Mouse (Mus musculus) neural tube, embryonic 13.5 days (tissue): Measurements from ENCODE around the gene Pdik1l. TPM values are rescaled to one million over a fixed set of nuclear protein-coding genes. Genes with fewer than 3 reads are reported as not detected.
"Not testable (repeated sequence)": the region's sequence is repeated elsewhere in the genome, so short reads cannot be mapped to it uniquely, and the experiment has no call there.

Source experiments
- ATAC-seq: fragments of 200-750 bp; cut with Nextera tagmentation; 2 replicates; pipeline ENCODE4 v1.8.0; 2017; ENCODE audit warnings: low read depth, mild to moderate bottlenecking, moderate TSS enrichment, moderate library complexity
- H3K27ac ChIP-seq: fragments of 300-500 bp; sonication (generic); replicated peaks from 2 replicates; pipeline ENCODE4 v1.5.1; 2015; ENCODE audit warnings: moderate library complexity, mild to moderate bottlenecking, inconsistent platforms
- H3K27me3 ChIP-seq: fragments of 300-500 bp; sonication (generic); 2 replicates; pipeline ENCODE4 v1.6.1; 2015; ENCODE audit warnings: mild to moderate bottlenecking, inconsistent platforms
- H3K36me3 ChIP-seq: fragments of 300-500 bp; sonication (generic); 2 replicates; pipeline ENCODE4 v1.6.1; 2015; ENCODE audit warnings: mild to moderate bottlenecking, inconsistent platforms
- H3K4me1 ChIP-seq: fragments of 300-500 bp; sonication (generic); replicated peaks from 2 replicates; pipeline ENCODE4 v1.6.1; 2015; ENCODE audit warnings: inconsistent platforms
- H3K4me2 ChIP-seq: fragments of 300-500 bp; sonication (generic); 2 replicates; pipeline ENCODE4 v1.6.1; 2015; ENCODE audit warnings: inconsistent platforms, mild to moderate bottlenecking, moderate library complexity
- H3K4me3 ChIP-seq: fragments of 300-500 bp; sonication (generic); 2 replicates; pipeline ENCODE4 v1.5.1; 2015; ENCODE audit warnings: mild to moderate bottlenecking, inconsistent platforms
- H3K9ac ChIP-seq: fragments of 300-500 bp; sonication (generic); 2 replicates; pipeline ENCODE4 v1.6.1; 2015; ENCODE audit warnings: moderate library complexity, mild to moderate bottlenecking, inconsistent platforms
- H3K9me3 ChIP-seq: fragments of 300-500 bp; sonication (generic); 2 replicates; pipeline ENCODE4 v1.6.1; 2016; ENCODE audit warnings: inconsistent platforms
- WGBS: fragments of 180-500 bp; shearing (Covaris S2); methylation state at CpG from one replicate; pipeline ENCODE4 v1.1.7; 2015; 5-methylcytosine and 5-hydroxymethylcytosine counted together
- polyA plus RNA-seq: library from polyadenylated mRNA; unstranded; fragments of >200 nt; fragmentation: Nextera tagmentation; extraction: Ambion mirVana; gene quantifications from 2 replicates; pipeline ENCODE4 v1.2.1, GENCODE M21; 2015

Pdik1l gene
- polyA plus RNA-seq, 1 experiment from 2014 or later: 31.6 TPM

DNA sequence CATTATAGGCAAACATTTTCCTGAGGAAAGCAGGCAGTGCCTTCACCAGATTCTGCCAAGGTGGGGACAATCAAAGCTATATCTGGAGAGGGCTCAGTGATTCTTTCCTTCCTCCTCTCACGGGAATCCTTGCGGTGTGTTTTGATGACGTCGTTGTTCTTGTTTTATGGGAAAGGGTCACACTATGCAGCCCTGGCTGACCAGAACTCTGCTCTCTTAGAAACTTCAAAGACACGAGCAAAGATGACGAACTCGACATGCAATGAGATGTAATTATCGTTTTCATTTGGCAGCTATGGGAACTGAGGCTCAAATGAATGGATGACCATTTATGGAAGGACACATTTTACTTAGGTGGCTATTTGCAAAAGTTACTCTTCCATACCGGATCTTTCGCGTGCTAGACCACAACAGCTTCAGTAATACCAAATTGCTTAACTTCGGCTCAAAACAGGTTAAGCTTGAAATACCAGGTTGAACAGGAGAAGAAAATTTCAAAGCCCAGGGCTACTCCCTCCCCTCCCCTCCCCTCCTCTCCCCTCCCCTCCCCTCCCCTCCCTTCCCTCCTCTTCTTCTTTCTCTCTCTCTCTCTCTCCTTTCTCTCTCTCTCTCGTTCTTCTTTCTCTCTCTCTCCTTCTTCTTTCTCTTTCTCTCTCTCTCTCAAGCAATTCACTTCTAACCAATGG, 14.8 kb downstream of the Pdik1l start:
- Histone ChIP-seq H3K4me3 (no peak overlapping the region), H3K9ac (no peak overlapping the region), H3K4me1 (no peaks in the 10 kb centered on the region), H3K27me3 (no peaks in the 10 kb centered on the region), H3K9me3 (no peaks in the 10 kb centered on the region), H3K4me2 (peak overlapping the region; percentile 23), H3K27ac (no peak overlapping the region), H3K36me3 (peaks cover 17% of the 10 kb centered on the region)
- ATAC-seq: no peak
- 26% methylated on average over 12 of the region's 13 CpGs for WGBS

GRCm38 (mm10) chr4:134271979-134272378, 15.7 kb downstream of the Pdik1l start:
- Histone ChIP-seq H3K9ac (no peak overlapping the region), H3K9me3 (no peaks in the 10 kb centered on the region), H3K27me3 (no peaks in the 10 kb centered on the region), H3K36me3 (peaks cover 8% of the 10 kb centered on the region), H3K4me1 (no peaks in the 10 kb centered on the region), H3K27ac (no peak overlapping the region), H3K4me2 (no peak overlapping the region), H3K4me3 (no peak overlapping the region)
- no peak for ATAC-seq
- whole genome bisulfite sequencing: 85% methylated on average over 7 of the region's 7 CpGs

DNA sequence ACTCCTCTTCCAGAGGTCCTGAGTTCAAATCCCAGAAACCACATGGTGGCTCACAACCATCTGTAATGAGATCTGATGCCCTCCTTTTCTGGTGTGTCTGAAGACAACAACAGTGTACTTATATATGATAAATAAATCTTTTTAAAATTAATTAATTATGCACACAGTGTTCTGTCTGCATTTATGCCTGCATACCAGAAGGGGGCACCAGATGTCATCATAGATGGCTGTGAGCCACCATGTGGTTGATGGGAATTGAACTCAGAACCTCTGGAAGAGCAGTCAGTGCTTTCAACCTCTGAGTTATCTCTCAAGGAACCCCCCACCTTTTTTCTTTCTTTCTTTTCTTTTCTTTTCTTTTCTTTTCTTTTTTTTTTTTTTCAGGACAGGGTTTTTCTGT, 18.1 kb downstream of the Pdik1l start:
- H3K36me3 ChIP-seq, H3K9ac ChIP-seq, ATAC-seq, H3K27ac ChIP-seq, H3K9me3 ChIP-seq, H3K4me3 ChIP-seq, H3K4me1 ChIP-seq, H3K4me2 ChIP-seq, H3K27me3 ChIP-seq: not testable (repeated sequence)

DNA sequence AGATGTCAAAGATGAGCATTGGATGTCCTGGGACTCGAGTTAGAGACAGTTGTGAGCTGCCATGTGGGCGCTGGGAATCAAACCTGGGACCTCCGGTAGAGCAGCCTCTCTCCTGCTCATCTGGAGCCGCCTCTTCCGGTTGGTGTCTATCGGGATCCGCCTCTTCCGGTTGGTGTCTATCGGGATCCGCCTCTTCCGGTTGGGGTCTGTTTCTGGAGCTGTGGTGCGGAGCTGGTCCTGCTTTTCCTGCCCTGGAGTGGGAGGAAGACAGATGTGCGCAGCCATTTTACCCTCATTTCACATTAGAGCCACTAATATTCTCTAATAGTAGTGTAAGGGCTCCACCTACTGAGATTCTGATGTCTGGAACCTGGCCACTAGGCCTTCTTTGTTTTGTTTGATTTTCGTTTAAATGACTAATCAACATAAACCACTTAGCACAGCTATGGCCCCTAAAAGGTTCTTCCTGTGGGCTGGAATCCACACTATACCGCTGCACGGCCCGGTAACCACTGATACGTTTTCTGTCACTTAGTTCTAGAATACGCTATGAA, 19.5 kb downstream of the Pdik1l start:
- H3K4me2 ChIP-seq: no peak overlapping the region
- no peak for ATAC-seq
- H3K36me3 ChIP-seq: no peaks in the 10 kb centered on the region
- no peaks in the 10 kb centered on the region for H3K4me1 ChIP-seq
- H3K27me3 ChIP-seq: no peaks in the 10 kb centered on the region
- 86% methylated on average over 19 of the region's 19 CpGs for WGBS
- H3K27ac ChIP-seq: no peak overlapping the region
- H3K9ac ChIP-seq: no peak overlapping the region
- H3K4me3 ChIP-seq: no peak overlapping the region
- H3K9me3 ChIP-seq: no peaks in the 10 kb centered on the region

- no peak overlapping the region for H3K27ac ChIP-seq
- no peak overlapping the region for H3K4me3 ChIP-seq
- 43% methylated on average over 9 of the region's 9 CpGs for WGBS
- H3K4me2 ChIP-seq: no peak overlapping the region
- H3K4me1 ChIP-seq: no peaks in the 10 kb centered on the region
- no peaks in the 10 kb centered on the region for H3K9me3 ChIP-seq
- H3K27me3 ChIP-seq: no peaks in the 10 kb centered on the region
- no peaks in the 10 kb centered on the region for H3K36me3 ChIP-seq
- H3K9ac ChIP-seq: no peak overlapping the region
- ATAC-seq: no peak
Measured at GRCm38 (mm10) chr4:134265860-134266585, 21.7 kb downstream of the Pdik1l start.

DNA sequence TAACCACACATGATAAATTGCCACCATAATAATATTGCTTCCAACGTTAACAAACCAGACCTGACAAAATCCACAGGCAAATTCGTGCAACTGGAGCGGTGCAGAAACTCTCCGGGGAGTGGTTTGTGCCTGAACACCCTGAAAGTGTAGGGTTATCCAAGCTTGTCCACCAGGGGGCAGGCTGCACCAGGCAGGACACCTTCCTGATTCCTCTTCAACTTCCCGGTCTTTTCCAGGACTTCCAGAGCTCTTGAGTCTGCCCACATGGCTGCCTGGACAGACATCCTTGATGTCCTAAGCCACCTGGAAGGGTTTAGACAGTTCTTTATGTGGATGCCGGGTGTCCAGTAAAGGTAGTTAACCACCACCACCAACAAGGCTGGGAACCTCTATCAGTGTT, 24.5 kb downstream of the Pdik1l start:
- Histone ChIP-seq H3K27ac (no peak overlapping the region), H3K4me3 (no peak overlapping the region), H3K27me3 (no peaks in the 10 kb centered on the region), H3K9me3 (no peaks in the 10 kb centered on the region), H3K4me1 (no peaks in the 10 kb centered on the region), H3K9ac (no peak overlapping the region), H3K36me3 (no peaks in the 10 kb centered on the region), H3K4me2 (no peak overlapping the region)
- 38% methylated on average over 6 of the region's 6 CpGs for WGBS
- no peak for ATAC-seq

DNA sequence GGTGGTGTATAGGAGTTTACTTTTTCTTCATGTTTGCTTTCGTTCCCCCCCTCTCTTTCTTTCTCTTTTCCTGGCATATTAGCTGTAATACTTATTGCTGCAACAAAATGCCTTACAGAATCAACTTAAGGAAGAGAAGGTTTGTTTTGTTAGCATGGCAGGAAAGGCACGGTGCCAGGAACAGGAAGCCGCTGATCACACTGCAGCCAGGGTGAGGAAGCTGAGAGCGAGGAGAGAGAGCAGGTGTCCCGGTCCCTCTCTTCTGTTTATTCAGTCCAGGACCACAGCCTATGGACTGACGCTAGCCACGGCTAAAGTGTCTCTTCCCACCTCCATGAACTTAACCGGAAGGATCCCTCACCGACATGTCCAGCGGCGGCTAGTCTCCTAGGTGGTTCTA, 29.3 kb downstream of the Pdik1l start:
- 59% methylated on average over 11 of the region's 11 CpGs for WGBS
- no peaks in the 10 kb centered on the region for H3K9me3 ChIP-seq
- ATAC-seq: no peak
- H3K4me1 ChIP-seq: peaks cover 39% of the 10 kb centered on the region
- no peak overlapping the region for H3K4me3 ChIP-seq
- no peaks in the 10 kb centered on the region for H3K36me3 ChIP-seq
- no peak overlapping the region for H3K4me2 ChIP-seq
- no peak overlapping the region for H3K27ac ChIP-seq
- no peak overlapping the region for H3K9ac ChIP-seq
- peaks cover 25% of the 10 kb centered on the region for H3K27me3 ChIP-seq

- H3K27ac ChIP-seq: peak overlapping the region; percentile 9
- H3K4me3 ChIP-seq: no peak overlapping the region
- no peak for ATAC-seq
- no peak overlapping the region for H3K9ac ChIP-seq
- peaks cover 48% of the 10 kb centered on the region for H3K4me1 ChIP-seq
- H3K9me3 ChIP-seq: no peaks in the 10 kb centered on the region
- no peak overlapping the region for H3K4me2 ChIP-seq
- H3K27me3 ChIP-seq: peaks cover 34% of the 10 kb centered on the region
- H3K36me3 ChIP-seq: no peaks in the 10 kb centered on the region
- 8% methylated on average over 11 of the region's 11 CpGs for WGBS
Measured at GRCm38 (mm10) chr4:134257198-134258009, 30.3 kb downstream of the Pdik1l start.

DNA sequence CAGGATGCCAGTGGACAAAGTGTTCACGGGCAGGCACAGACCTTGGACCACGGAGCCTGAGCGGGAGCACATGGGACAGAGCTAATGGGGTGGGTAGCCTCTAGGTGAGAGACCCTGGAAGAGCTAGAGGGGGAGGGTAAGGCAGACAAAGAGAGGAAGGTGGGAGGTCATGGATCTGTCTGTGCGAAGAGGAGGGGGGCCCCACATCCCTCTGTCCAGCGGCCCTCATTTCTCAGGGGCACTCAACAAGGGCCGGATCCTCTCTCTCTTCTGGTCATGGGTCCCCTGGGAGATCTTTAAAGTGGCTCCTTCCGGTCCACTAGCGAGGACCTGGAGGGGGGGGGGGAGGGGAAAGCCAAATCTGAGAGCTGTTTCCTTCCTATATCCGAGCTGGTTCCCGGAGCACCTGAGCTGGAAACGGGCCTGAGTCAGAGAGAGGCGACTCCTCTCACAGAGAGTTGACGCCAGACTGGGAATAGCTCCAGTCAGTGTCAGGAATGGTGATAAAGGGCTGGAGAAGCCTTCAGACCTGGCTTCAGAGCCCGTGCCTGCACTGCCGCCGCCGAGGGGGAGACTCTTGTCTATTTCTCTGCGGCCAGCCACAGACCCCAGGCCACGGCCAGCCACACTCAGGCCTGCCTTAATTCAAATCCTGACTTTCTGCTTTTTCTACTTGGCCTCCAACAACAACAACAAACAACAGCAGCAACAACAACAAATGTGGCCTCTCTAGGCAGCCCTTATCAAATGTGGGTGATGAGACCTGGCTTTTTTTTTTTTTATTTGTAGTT, 31.1 kb downstream of the Pdik1l start:
- Histone ChIP-seq H3K36me3 (no peaks in the 10 kb centered on the region), H3K4me3 (no peak overlapping the region), H3K9me3 (no peaks in the 10 kb centered on the region), H3K27me3 (peaks cover 42% of the 10 kb centered on the region), H3K4me2 (0 out of 2 replicates have a peak overlapping the region, but pooled peaks have one; percentile 9), H3K4me1 (peaks cover 56% of the 10 kb centered on the region), H3K27ac (peak overlapping the region; percentile 23; the same call in 1 of the 2 replicates), H3K9ac (0 out of 2 replicates have a peak overlapping the region, but pooled peaks have one; percentile 28)
- ATAC-seq: no peak
- 5% methylated on average over 19 of the region's 19 CpGs for WGBS

DNA sequence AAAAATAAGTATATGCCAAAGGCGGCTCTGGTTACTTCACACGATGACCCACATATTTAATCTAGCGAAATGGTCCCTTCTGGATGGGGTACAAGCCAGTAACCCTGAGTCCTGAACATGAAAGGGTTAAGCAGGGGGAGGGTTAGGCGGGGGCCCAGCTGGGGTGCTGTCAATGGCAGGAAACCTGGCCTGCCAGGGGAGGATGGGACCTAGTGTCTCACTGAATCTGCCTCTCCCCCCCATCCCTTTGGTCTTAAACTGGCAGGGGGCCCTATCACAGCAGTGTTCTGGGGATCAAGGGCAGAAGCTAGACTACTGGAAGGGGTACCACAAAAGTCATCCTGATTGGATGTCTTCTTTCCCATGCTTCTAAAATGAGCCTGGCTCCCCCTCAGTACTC, 31.8 kb downstream of the Pdik1l start:
- H3K4me1 ChIP-seq: peaks cover 64% of the 10 kb centered on the region
- no peaks in the 10 kb centered on the region for H3K36me3 ChIP-seq
- no peaks in the 10 kb centered on the region for H3K9me3 ChIP-seq
- 0 out of 2 replicates have a peak overlapping the region, but pooled peaks have one; percentile 23 for H3K27ac ChIP-seq
- WGBS: 18% methylated on average over 4 of the region's 4 CpGs
- peaks cover 50% of the 10 kb centered on the region for H3K27me3 ChIP-seq
- H3K9ac ChIP-seq: no peak overlapping the region
- no peak overlapping the region for H3K4me3 ChIP-seq
- no peak for ATAC-seq
- no peak overlapping the region for H3K4me2 ChIP-seq

DNA sequence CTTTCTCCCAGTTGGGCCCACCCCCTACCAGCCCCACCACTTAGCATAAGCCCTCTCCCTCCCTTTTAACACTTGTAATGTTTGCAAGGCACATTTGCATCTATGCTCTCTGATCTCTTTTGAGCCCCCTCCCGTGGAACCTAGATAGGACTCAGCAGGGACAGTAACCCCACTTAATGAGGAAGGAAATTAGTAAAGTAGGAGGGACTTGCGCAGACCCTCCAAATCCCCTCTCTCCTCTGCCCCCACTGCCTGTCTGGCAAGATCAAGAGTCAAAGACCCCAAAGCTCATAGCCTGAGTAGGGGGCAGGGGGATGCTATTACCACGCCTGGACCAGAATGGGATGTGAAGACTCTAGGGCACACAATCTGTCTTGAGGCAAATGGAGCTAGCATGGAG, 32.9 kb downstream of the Pdik1l start:
- 23% methylated on average over 3 of the region's 3 CpGs for WGBS
- Histone ChIP-seq H3K4me2 (no peak overlapping the region), H3K9me3 (no peaks in the 10 kb centered on the region), H3K4me3 (no peak overlapping the region), H3K36me3 (no peaks in the 10 kb centered on the region), H3K9ac (no peak overlapping the region), H3K27ac (no peak overlapping the region), H3K4me1 (peaks cover 74% of the 10 kb centered on the region), H3K27me3 (peaks cover 60% of the 10 kb centered on the region)
- ATAC-seq: no peak
